Mouse (Mus musculus) liver, embryonic 14.5 days (tissue): ENCODE data around the gene Edem3.

Experiments used
- CTCF ChIP-seq: IDR thresholded peaks from 2 replicates; pipeline ENCODE4 v1.5.1; 2016; ENCODE audit warnings: antibody characterized with exemption, low read depth, control low read depth
- EP300 ChIP-seq: IDR thresholded peaks from 2 replicates; pipeline ENCODE4 v1.6.1; 2016; ENCODE audit warnings: antibody characterized with exemption, low read depth

- TF ChIP-seq CTCF (no peak), EP300 (no peak)
Observed at GRCm38 (mm10) chr1:151845252-151845832, 90.2 kb downstream of the Edem3 start.
